Mouse (Mus musculus) hindbrain, embryonic 13.5 days (tissue): Measurements from ENCODE around the gene Rhobtb1. TPM values are rescaled to one million over a fixed set of nuclear protein-coding genes. Genes with fewer than 3 reads are reported as not detected.

Experiments
- ATAC-seq: fragments of 200-750 bp; cut with Nextera tagmentation; 2 replicates; pipeline ENCODE4 v1.8.0; 2017; ENCODE audit warnings: moderate TSS enrichment; ENCODE audit not compliant: low FRiP score
- H3K27ac ChIP-seq: fragments of 300-500 bp; sonication (generic); 2 replicates; pipeline ENCODE4 v1.5.1; 2015; ENCODE audit warnings: inconsistent platforms, mild to moderate bottlenecking, moderate library complexity
- H3K27me3 ChIP-seq: fragments of 300-500 bp; sonication (generic); 2 replicates; pipeline ENCODE4 v1.6.1; 2015; ENCODE audit warnings: mild to moderate bottlenecking, inconsistent platforms
- H3K36me3 ChIP-seq: fragments of 300-500 bp; sonication (generic); 2 replicates; pipeline ENCODE4 v1.6.1; 2015; ENCODE audit warnings: mild to moderate bottlenecking, inconsistent platforms
- H3K4me1 ChIP-seq: fragments of 300-500 bp; sonication (generic); replicated peaks from 2 replicates; pipeline ENCODE4 v1.6.1; 2015; ENCODE audit warnings: inconsistent platforms
- H3K4me2 ChIP-seq: fragments of 300-500 bp; sonication (generic); 2 replicates; pipeline ENCODE4 v1.6.1; 2015; ENCODE audit warnings: inconsistent platforms, mild to moderate bottlenecking, moderate library complexity
- H3K4me3 ChIP-seq: fragments of 300-500 bp; sonication (generic); 2 replicates; pipeline ENCODE4 v1.5.1; 2015; ENCODE audit warnings: mild to moderate bottlenecking, inconsistent platforms
- H3K9ac ChIP-seq: fragments of 300-500 bp; sonication (generic); 2 replicates; pipeline ENCODE4 v1.6.1; 2015; ENCODE audit warnings: mild to moderate bottlenecking, inconsistent platforms
- H3K9me3 ChIP-seq: fragments of 300-500 bp; sonication (generic); 2 replicates; pipeline ENCODE4 v1.6.1; 2016; ENCODE audit warnings: inconsistent platforms
- WGBS: fragments of 180-500 bp; shearing (Covaris S2); methylation state at CpG from one replicate; pipeline ENCODE4 v1.1.7; 2015; 5-methylcytosine and 5-hydroxymethylcytosine counted together
- polyA plus RNA-seq: library from polyadenylated mRNA; unstranded; fragments of >200 nt; fragmentation: Nextera tagmentation; extraction: Ambion mirVana; gene quantifications from 2 replicates; pipeline ENCODE4 v1.2.1, GENCODE M21; 2015

Rhobtb1 gene
- polyA plus RNA-seq, 1 experiment from 2014 or later = 17.4 TPM

DNA sequence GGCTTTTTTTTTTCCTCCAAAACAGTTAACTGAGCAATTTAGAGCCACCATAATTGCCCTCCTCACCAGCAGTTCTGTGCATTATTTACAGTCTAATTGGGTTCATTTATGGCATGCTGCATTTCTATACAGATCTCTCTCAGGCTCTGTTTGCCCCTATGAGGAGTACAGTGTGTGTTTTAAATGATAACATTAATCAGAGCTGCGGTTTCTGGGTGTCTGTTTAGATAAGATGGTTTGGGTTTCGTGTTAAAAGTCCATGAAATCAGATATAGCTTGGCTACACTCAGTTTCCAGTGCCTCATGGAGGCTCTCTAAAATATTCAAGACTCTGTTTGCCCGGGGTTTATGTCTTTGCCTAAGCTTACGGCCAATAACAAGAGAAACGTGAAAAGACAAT is 104.4 kb downstream of the Rhobtb1 start:
- Histone ChIP-seq H3K4me3 (no peak overlapping the region), H3K9me3 (no peaks in the 10 kb centered on the region), H3K36me3 (peaks cover 10% of the 10 kb centered on the region), H3K27me3 (no peaks in the 10 kb centered on the region), H3K27ac (peak overlapping the region; percentile 10; the same call in 1 of the 2 replicates), H3K9ac (no peak overlapping the region), H3K4me2 (no peak overlapping the region), H3K4me1 (peaks cover 18% of the 10 kb centered on the region)
- no peak for ATAC-seq
- WGBS = 61% methylated on average over 5 of the region's 5 CpGs

DNA sequence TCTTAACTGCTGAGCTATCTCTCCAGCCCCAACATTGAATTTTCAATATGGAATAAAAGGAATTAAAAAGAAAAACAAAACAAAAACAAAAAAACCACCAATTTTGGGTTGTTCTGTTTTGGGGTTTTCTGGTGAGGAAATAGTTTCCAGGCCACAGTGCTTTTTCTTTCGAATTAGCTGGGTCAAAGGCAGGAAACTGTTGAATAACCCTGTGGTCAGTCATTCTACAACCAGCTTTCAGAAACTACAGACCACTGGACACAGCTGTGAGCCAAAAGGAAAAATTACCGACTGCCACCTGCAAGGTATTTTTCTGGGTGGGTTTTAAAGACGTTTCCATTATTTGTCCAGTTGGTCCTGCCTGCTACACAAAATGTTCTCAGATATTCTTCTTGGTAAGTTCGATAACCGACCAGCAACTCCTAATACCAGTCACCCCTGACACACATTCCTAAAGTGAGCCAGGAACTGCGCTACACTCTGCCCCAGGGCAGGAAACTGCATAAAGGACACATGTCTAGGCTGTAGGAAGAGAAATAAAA is 106.4 kb downstream of the Rhobtb1 start:
- no peak overlapping the region for H3K27ac ChIP-seq
- H3K4me3 ChIP-seq = no peak overlapping the region
- no peaks in the 10 kb centered on the region for H3K27me3 ChIP-seq
- H3K9ac ChIP-seq = no peak overlapping the region
- H3K36me3 ChIP-seq = no peaks in the 10 kb centered on the region
- H3K4me2 ChIP-seq = no peak overlapping the region
- peaks cover 18% of the 10 kb centered on the region for H3K4me1 ChIP-seq
- no peak for ATAC-seq
- H3K9me3 ChIP-seq = no peaks in the 10 kb centered on the region
- 86% methylated on average over 6 of the region's 6 CpGs for WGBS

DNA sequence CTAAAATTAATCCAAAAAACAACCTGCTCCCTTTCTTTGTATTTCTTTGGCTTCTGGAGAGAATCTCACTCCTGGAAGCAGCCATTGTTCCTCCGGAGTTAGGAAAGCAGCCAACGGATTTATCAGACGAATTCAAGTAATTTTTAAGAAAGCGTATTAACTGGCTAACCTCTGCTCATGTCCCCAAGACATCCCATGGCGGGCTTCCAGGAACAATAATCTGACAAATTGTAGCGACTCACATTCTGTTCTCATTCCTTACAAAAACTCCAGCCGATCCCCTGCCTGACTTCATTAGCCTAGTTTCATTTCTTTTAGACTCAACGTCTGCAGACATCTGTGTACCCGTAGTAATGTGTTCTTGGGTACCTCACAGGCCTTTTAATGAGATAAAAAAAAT is 107.4 kb downstream of the Rhobtb1 start:
- no peak overlapping the region for H3K27ac ChIP-seq
- ATAC-seq = no peak
- no peaks in the 10 kb centered on the region for H3K27me3 ChIP-seq
- H3K4me1 ChIP-seq = peaks cover 17% of the 10 kb centered on the region
- H3K36me3 ChIP-seq = no peaks in the 10 kb centered on the region
- no peak overlapping the region for H3K9ac ChIP-seq
- no peak overlapping the region for H3K4me3 ChIP-seq
- no peak overlapping the region for H3K4me2 ChIP-seq
- 72% methylated on average over 9 of the region's 9 CpGs for WGBS
- H3K9me3 ChIP-seq = no peaks in the 10 kb centered on the region

DNA sequence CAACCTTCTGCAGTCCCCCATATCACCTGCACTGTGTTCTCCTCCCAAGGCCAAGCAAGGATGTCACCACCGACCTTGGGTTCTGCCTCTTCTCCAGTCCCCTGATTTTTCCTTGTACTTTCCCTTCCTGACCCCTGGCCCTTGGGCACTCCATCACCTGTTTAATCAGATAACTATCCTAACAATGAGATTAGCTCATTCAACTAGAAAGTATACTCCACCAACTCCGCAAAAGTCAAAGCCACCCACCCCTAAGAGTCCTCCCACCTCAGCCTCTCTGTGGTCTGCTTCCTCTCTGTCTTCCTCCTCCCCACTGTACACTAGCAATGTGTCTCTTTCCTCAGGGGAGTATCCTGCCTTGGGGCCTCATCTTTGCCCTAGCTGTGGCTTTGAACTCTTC is 107.9 kb downstream of the Rhobtb1 start:
- Histone ChIP-seq H3K27ac (no peak overlapping the region), H3K9ac (no peak overlapping the region)

DNA sequence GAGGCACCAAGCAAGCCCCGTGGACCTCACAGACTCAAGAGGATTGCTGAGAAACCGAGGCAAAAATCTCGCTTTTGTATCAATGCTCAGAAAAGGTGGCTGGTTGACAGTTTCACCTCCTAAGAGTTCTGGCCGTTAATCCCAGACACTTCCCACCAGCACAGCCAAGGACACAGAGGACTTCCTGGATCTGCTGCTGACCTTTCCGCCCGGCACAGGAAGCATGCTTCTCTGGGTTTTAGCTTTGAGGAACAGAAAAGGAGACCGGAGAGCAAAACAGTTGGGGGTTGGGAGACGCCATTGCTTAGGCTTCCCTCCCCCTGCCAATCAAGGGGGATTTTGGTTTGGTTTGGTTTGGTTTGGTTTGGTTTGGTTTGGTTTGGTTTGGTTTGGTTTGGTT is 108.7 kb downstream of the Rhobtb1 start:
- Histone ChIP-seq H3K4me1 (peaks cover 11% of the 10 kb centered on the region), H3K9ac (no peak overlapping the region), H3K4me3 (no peak overlapping the region), H3K4me2 (no peak overlapping the region), H3K27me3 (no peaks in the 10 kb centered on the region), H3K27ac (no peak overlapping the region), H3K36me3 (no peaks in the 10 kb centered on the region), H3K9me3 (no peaks in the 10 kb centered on the region)
- no peak for ATAC-seq
- WGBS = 90% methylated on average over 8 of the region's 8 CpGs

More for the DNA sequence above, 107.9 kb downstream of the Rhobtb1 start:
- H3K36me3 ChIP-seq = no peaks in the 10 kb centered on the region
- WGBS = 73% methylated on average over 2 of the region's 2 CpGs
- no peak for ATAC-seq
- H3K9me3 ChIP-seq = no peaks in the 10 kb centered on the region
- H3K27me3 ChIP-seq = no peaks in the 10 kb centered on the region
- no peak overlapping the region for H3K4me3 ChIP-seq
- H3K4me1 ChIP-seq = peaks cover 16% of the 10 kb centered on the region
- H3K4me2 ChIP-seq = no peak overlapping the region

DNA sequence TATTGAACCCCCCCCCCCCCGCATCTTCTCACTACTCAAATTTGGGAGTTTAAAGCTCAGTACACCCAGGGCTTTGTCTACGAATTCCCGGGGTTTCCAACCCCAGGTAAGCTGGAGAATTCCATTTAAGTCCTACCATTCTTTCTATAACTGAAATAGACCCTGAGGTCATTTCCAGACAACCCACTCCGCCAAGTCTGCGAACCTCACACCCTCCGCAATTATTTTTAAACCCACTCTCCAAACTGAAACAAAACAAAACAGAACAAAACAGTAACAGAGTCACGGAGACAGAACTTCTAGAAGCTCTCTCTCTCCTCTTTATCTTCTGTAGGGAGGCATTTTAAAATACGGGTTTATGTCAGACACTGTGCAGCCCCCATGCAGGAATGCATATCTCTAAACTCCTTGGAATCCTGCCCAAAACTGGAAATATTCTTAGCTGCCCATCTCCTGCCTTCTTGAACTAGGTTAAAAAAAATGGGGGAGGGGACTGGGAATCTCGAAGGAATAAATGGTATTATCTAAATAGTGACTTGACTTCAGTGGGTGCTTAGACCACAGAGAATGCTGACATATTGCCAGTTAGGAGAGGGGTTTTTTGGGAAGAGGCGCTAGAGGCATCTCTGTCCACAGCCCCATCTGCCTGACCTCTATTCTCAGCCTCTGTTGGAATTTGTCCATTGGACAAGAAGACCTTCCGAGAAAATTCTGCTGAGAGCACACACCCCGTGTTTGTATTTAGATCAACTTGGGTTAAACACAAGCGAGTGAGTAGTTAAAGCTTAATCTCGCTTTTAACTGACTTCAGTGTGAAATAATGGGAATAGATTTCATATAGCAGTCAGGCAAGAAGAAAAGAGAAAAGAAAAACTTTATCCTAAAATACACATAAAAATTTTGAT is 111.9 kb downstream of the Rhobtb1 start:
- ATAC-seq = no peak
- 83% methylated on average over 14 of the region's 14 CpGs for WGBS
- H3K36me3 ChIP-seq = peaks cover 4% of the 10 kb centered on the region; the same call in 1 of the 2 replicates

DNA sequence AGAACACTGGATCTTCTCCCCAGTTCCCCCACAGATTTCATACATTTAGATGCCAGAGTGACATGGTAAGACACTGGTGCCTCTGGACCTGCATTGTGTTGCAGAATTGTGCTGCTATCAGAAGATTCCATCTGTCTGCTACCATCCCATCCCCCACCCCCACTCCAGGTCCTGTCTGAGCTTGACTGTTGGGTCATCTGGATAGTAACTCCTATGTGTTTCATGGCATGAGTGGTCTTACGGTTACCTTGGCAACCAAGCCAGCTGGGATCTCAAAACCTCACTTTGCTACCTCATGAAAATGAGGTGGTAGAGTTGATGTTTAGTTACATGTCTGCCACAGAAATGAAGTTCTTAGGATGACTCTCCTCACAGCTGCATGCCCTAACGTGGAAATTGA is 112.7 kb downstream of the Rhobtb1 start:
- Histone ChIP-seq H3K36me3 (peaks cover 4% of the 10 kb centered on the region; the same call in 1 of the 2 replicates), H3K4me1 (peaks cover 21% of the 10 kb centered on the region), H3K27ac (no peak overlapping the region), H3K9ac (no peak overlapping the region), H3K27me3 (no peaks in the 10 kb centered on the region), H3K4me2 (no peak overlapping the region), H3K9me3 (no peaks in the 10 kb centered on the region), H3K4me3 (no peak overlapping the region)
- ATAC-seq = no peak
- whole genome bisulfite sequencing = 69% methylated on average over 2 of the region's 2 CpGs

More for the DNA sequence above, 111.9 kb downstream of the Rhobtb1 start:
- H3K27me3 ChIP-seq = no peaks in the 10 kb centered on the region
- H3K4me2 ChIP-seq = no peak overlapping the region
- H3K4me3 ChIP-seq = no peak overlapping the region
- H3K27ac ChIP-seq = no peak overlapping the region
- no peaks in the 10 kb centered on the region for H3K9me3 ChIP-seq
- H3K4me1 ChIP-seq = peaks cover 17% of the 10 kb centered on the region
- H3K9ac ChIP-seq = no peak overlapping the region

DNA sequence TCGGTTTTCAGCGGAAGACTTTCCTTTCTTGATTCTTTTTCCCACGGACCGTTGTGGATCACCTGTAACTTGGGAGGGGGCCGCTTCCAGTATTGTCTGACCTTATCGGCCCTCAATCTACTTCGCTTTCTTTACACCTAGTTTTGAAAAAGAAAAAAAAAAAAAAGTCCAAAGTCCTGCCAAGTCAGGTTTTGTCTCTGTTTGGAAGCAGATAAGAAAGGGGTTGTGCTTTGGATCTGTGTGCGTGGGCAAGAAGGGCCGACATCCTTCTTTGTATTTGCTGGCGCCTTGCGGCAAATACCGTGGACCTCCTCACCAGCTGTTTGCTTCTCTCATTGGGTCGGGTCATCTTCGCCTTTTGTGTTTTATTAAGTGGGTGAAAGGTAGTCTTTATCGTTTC is 114.2 kb downstream of the Rhobtb1 start:
- H3K4me3 ChIP-seq = no peak overlapping the region
- no peak overlapping the region for H3K9ac ChIP-seq
- H3K27me3 ChIP-seq = no peaks in the 10 kb centered on the region
- WGBS = 90% methylated on average over 15 of the region's 15 CpGs
- H3K4me2 ChIP-seq = no peak overlapping the region
- H3K4me1 ChIP-seq = peaks cover 21% of the 10 kb centered on the region
- no peak for ATAC-seq
- no peaks in the 10 kb centered on the region for H3K9me3 ChIP-seq
- peaks cover 14% of the 10 kb centered on the region for H3K36me3 ChIP-seq
- H3K27ac ChIP-seq = no peak overlapping the region

DNA sequence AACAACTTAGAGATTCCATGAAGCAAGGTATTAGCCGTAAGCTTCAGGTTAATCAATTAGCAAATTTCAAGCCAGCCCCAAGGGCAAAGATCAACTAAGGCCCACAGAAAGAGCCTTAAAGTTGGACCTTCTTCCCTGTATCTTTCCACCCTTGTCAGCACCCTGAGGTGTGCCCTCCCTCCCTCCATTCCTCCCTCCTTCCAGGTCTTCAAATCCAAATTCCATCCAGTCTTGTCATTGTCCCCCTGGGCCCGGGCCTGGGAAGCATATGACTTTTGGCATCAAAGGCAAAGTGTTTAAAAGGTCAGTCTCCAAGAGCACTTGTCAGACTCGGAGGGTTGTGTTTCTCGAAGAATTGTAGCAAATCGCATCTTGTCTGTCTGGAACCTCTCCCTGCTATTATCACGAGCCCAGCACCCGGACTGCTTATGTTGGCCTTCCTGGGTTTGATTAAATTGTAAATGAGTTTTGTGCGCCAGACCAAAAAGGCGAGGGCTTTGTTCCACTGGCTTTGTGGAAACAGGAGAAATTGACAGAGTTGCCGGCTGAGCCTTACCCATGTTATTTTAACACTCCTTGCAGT is 116.9 kb downstream of the Rhobtb1 start:
- no peaks in the 10 kb centered on the region for H3K9me3 ChIP-seq
- peaks cover 18% of the 10 kb centered on the region for H3K4me1 ChIP-seq
- H3K36me3 ChIP-seq = peaks cover 30% of the 10 kb centered on the region
- no peaks in the 10 kb centered on the region for H3K27me3 ChIP-seq
- ATAC-seq = no peak
- WGBS = 36% methylated on average over 10 of the region's 10 CpGs
- no peak overlapping the region for H3K9ac ChIP-seq
- H3K27ac ChIP-seq = peak overlapping the region; percentile 41; the same call in 1 of the 2 replicates
- H3K4me3 ChIP-seq = no peak overlapping the region
- H3K4me2 ChIP-seq = no peak overlapping the region

DNA sequence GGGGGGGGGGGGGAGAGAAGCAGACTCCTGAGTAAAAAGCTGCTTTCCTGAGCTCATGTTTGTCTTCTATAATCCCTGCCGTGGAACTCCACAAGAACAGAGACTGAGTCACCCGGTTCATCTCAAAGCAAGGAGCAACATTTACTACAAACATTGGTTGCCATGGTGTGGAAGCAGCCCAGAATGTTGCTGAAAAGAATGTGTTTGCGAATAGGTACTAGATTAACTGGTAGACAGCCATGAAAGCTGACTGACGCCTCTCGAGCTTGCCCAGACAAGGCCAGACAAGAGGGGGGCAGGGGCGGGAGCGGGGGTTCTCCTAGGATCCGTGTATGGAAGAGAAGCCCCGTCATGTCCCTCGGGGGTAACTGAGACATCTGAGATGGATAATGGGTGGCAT is 120.2 kb downstream of the Rhobtb1 start:
- H3K4me2 ChIP-seq = no peak overlapping the region
- H3K4me3 ChIP-seq = no peak overlapping the region
- no peaks in the 10 kb centered on the region for H3K27me3 ChIP-seq
- H3K9ac ChIP-seq = no peak overlapping the region
- 49% methylated on average over 10 of the region's 10 CpGs for WGBS
- H3K36me3 ChIP-seq = peaks cover 34% of the 10 kb centered on the region
- no peak overlapping the region for H3K27ac ChIP-seq
- H3K4me1 ChIP-seq = peaks cover 10% of the 10 kb centered on the region
- H3K9me3 ChIP-seq = no peaks in the 10 kb centered on the region
- no peak for ATAC-seq

DNA sequence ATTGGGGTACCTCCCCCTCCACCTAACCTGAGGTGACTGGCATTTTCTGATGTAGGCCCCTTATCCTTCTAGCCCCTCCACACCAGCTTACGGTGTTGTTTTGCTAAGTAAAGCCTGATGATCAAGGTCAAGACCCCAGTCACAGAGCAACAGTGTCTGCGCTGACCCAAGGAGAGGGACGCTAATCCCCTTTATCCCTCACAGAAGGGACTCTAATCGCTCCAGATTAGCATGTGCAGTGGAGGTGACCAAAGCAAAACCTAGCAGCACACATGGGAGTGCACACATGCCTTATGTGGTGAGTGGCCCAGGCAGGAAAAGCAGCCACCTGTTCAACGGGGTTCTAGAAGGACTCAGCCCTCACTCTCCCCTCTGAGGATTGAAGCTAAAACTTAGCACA is 123.0 kb downstream of the Rhobtb1 start:
- no peak overlapping the region for H3K27ac ChIP-seq
- H3K4me2 ChIP-seq = no peak overlapping the region
- no peak overlapping the region for H3K9ac ChIP-seq
- H3K9me3 ChIP-seq = no peaks in the 10 kb centered on the region
- WGBS = 50% methylated on average over 5 of the region's 5 CpGs
- no peaks in the 10 kb centered on the region for H3K27me3 ChIP-seq
- no peak for ATAC-seq
- H3K4me3 ChIP-seq = no peak overlapping the region
- H3K36me3 ChIP-seq = peaks cover 45% of the 10 kb centered on the region
- H3K4me1 ChIP-seq = no peaks in the 10 kb centered on the region

DNA sequence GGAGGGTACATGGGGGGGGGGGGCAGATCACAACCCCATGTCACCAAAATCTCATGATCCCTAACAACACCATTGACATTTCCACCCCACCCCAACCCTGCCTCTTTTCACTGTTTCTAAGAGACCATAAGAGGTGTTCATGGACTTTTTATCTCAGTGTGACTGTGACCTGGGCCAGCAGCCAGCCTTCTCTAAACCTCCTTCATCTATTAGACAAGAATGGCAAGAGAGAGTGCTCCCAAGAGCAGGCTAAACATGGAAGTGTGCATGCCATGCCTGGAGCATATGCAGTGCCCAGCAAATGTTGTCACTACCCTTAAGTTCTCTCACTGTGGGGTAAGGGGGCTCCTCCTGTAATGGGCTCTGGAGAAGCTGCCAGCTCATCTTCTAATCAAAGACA is 123.5 kb downstream of the Rhobtb1 start:
- no peak for ATAC-seq
- no peak overlapping the region for H3K27ac ChIP-seq
- no peak overlapping the region for H3K9ac ChIP-seq
- H3K36me3 ChIP-seq = peaks cover 49% of the 10 kb centered on the region
- no peak overlapping the region for H3K4me2 ChIP-seq
- no peaks in the 10 kb centered on the region for H3K27me3 ChIP-seq
- no peaks in the 10 kb centered on the region for H3K9me3 ChIP-seq
- H3K4me3 ChIP-seq = no peak overlapping the region
- no peaks in the 10 kb centered on the region for H3K4me1 ChIP-seq
